Mouse (Mus musculus): ENCODE measurements around the gene Serpinb1a.

DNA sequence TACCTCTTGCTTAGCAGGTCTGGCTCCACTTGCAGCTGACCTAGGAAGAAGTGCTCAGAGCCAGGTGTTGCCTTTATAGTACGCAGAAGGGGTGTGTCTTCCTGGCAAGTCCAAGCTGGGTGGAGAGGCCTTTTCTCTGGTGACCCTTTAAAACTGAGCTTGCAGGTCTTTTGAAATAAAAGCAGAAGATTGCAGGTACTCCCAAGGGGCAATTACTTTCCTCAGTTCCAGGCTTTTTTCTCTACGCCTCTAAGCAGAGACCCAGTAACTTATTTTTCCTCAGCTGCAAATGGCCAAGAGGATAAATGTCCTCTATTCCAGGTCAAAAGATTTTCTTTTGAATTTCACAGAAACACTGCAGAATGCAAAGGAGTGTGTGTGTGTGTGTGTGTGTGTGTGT, 47.1 kb upstream of the Serpinb1a start, which contains the start of gene Serpinb1c:
- TF ChIP-seq FLI1 (IDR thresholded peaks at IDR 0.05; ENCODE audit: low read length): no peak
- TF ChIP-seq GATA1 (IDR thresholded peaks at IDR 0.05; ENCODE audit: borderline replicate concordance, low read length): no peak

All from megakaryocyte, embryonic 14.5 days (primary cell).